Mouse (Mus musculus) midbrain, embryonic 11.5 days (tissue): ENCODE measurements around the gene Atp7a. TPM values are rescaled to one million over a fixed set of nuclear protein-coding genes. Genes with fewer than 3 reads are reported as not detected.

Source experiments
- ATAC-seq: fragments of 200-750 bp; cut with Nextera tagmentation; 2 replicates; pipeline ENCODE4 v1.8.0; 2017; ENCODE audit warnings: moderate TSS enrichment, moderate library complexity; ENCODE audit not compliant: low FRiP score
- DNase-seq: peaks from one replicate; pipeline ENCODE4 v3.0.0; 2015; ENCODE audit warnings: low spot score; ENCODE audit errors: missing footprints
- H3K27ac ChIP-seq: fragments of 300-500 bp; sonication (generic); 2 replicates; pipeline ENCODE4 v1.5.1; 2014; ENCODE audit warnings: low read depth, low read length
- H3K27me3 ChIP-seq: fragments of 300-500 bp; sonication (generic); 2 replicates; pipeline ENCODE4 v1.6.1; 2014; ENCODE audit warnings: mild to moderate bottlenecking, low read length, moderate library complexity, mixed read lengths; ENCODE audit not compliant: control insufficient read depth, insufficient read depth
- H3K36me3 ChIP-seq: fragments of 300-500 bp; sonication (generic); 2 replicates; pipeline ENCODE4 v1.6.1; 2014; ENCODE audit warnings: mild to moderate bottlenecking, low read length, moderate library complexity, mixed read lengths; ENCODE audit not compliant: control insufficient read depth, insufficient read depth
- H3K4me1 ChIP-seq: fragments of 300-500 bp; sonication (generic); 2 replicates; pipeline ENCODE4 v1.6.1; 2014; ENCODE audit warnings: low read length; ENCODE audit not compliant: control insufficient read depth, insufficient read depth
- H3K4me2 ChIP-seq: fragments of 300-500 bp; sonication (generic); 2 replicates; pipeline ENCODE4 v1.6.1; 2014; ENCODE audit warnings: mild to moderate bottlenecking, moderate library complexity
- H3K4me3 ChIP-seq: fragments of 300-500 bp; sonication (generic); 2 replicates; pipeline ENCODE4 v1.5.1; 2014; ENCODE audit warnings: low read depth, low read length
- H3K9ac ChIP-seq: fragments of 300-500 bp; sonication (generic); 2 replicates; pipeline ENCODE4 v1.6.1; 2014; ENCODE audit warnings: low read length
- H3K9me3 ChIP-seq: fragments of 300-500 bp; sonication (generic); 2 replicates; pipeline ENCODE4 v1.6.1; 2016; ENCODE audit warnings: low read length; ENCODE audit not compliant: control insufficient read depth
- whole genome bisulfite sequencing: fragments of 180-500 bp; shearing (Covaris S2); extraction: QIAGEN DNeasy Blood & Tissue Kit; methylation state at CpG from one replicate; pipeline ENCODE4 v1.1.7; 2014; 5-methylcytosine and 5-hydroxymethylcytosine counted together
- polyA plus RNA-seq: library from polyadenylated mRNA; unstranded; fragments of >200 nt; fragmentation: Nextera tagmentation; extraction: Ambion mirVana; gene quantifications from 2 replicates; pipeline ENCODE4 v1.2.1, GENCODE M21; 2014

The Atp7a gene
- polyA plus RNA-seq, 1 experiment from 2014 or later, result 25.4 TPM

DNA sequence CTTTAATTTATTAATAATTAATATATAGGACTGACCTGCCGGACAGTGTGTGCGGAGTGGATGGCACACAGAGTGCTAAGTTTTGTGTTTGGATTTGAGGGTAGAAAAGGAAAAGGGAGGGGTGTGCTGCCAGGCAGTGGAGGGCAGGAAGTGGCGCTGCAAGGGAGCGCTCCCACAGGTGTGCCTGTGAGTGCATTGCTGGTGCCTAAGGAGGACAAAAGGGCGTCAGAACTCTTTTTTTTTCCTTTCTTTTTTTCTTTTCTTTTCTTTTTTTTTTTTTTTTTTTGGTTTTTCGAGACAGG lies 144.7 kb downstream of the Atp7a start:
- Histone ChIP-seq H3K27me3 (no peaks in the 10 kb centered on the region), H3K27ac (no peak overlapping the region), H3K9ac (no peak overlapping the region), H3K36me3 (no peaks in the 10 kb centered on the region), H3K9me3 (no peaks in the 10 kb centered on the region), H3K4me1 (no peaks in the 10 kb centered on the region), H3K4me3 (no peak overlapping the region; the same call in 1 of the 2 replicates), H3K4me2 (peak overlapping the region; percentile 38; the same call in 1 of the 2 replicates)
- 74% methylated on average over 5 of the region's 6 CpGs for WGBS
- DNase-seq (no peak), ATAC-seq (peak; percentile 58; the same call in 1 of the 2 replicates)

Other genes with a start within 250 kb of the Atp7a start
- gene Atrx, start 97.9 kb upstream of the Atp7a start, polyA plus RNA-seq, result 196 and 214 TPM in 2 replicates
- gene Magt1, start 15.4 kb upstream of the Atp7a start, polyA plus RNA-seq, result 44.9 and 45.9 TPM in 2 replicates
- 319 TPM in 2 replicates for gene Cox7b, start 11.6 kb upstream of the Atp7a start, polyA plus RNA-seq
- 0.19 and 0.27 TPM in 2 replicates for gene Tlr13, start 115.9 kb downstream of the Atp7a start, polyA plus RNA-seq
- 424 and 429 TPM in 2 replicates for gene Pgk1, start 159.8 kb downstream of the Atp7a start, polyA plus RNA-seq
- gene Taf9b, start 193.9 kb downstream of the Atp7a start, polyA plus RNA-seq, result 15.7 and 18.8 TPM in 2 replicates
- gene Fnd3c2, start 228.1 kb downstream of the Atp7a start, polyA plus RNA-seq, result not detected in 2 replicates